Comparison of ENCODE assay signal across 10 mouse cellular contexts in the genomic region with DNA sequence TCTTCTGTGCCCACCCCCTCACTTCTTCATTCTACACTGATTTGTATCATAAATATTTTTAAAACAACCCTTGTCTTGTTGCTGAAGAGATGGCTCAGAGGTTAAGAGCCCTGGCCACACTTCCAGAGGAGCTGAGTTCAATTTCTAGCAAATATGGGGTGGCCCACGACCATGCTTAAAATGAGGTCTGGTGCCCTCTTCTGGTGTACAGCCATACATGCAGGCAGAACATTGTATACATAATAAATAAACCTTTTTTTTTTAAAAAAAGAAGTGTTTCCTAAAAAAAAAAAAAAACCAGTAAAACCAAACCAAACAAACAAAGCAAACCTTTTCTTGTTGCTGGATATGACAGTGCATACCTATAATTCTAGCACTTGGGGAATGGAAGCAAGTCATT.
DNase-seq lines count a peak whose midpoint lies in the region; ATAC-seq and TF ChIP-seq lines count a peak whose summit lies in the region.
"Had no signal": no experiment of that assay in that cellular context is flagged by ENCODE, and none has a peak within 500 bp of the region (broad histone marks: within the 10 kb centered on the region; RNA-seq: fewer than 3 reads in every experiment).

No protein-coding gene starts in this region.

- no peak for TF ChIP-seq POLR2A in brain, embryonic 14.5 days (IDR thresholded peaks at IDR 0.05; ENCODE audit: borderline replicate concordance, extremely low read depth, insufficient read depth, insufficient read length, poor library complexity, severe bottlenecking)

- no peak overlapping the region for H3K9ac ChIP-seq in hindbrain, embryonic 14.5 days
- H3K9ac ChIP-seq: embryonic facial prominence, embryonic 12.5 days; limb, embryonic 12.5 days had no signal

- no peak overlapping the region for H3K4me2 ChIP-seq in hindbrain, embryonic 14.5 days (replicated peaks)
- H3K4me2 ChIP-seq: embryonic facial prominence, embryonic 12.5 days; limb, embryonic 12.5 days had no signal

- H3K9me3 ChIP-seq in hindbrain, embryonic 10.5 days = no peaks in the 10 kb centered on the region
- no peaks in the 10 kb centered on the region for H3K9me3 ChIP-seq in hindbrain, embryonic 14.5 days (ENCODE audit: control insufficient read depth, low read length)
- H3K9me3 ChIP-seq in E14TG2a.4 (ENCODE audit: low read length) = no peaks in the 10 kb centered on the region
- H3K9me3 ChIP-seq: embryonic facial prominence, embryonic 12.5 days; limb, embryonic 12.5 days had no signal

- TF ChIP-seq CTCF in E14TG2a.4 (conservative IDR thresholded peaks at IDR 0.05; ENCODE audit: low read length) = peak; percentile 54
- peak; percentile 58; the same call in 1 of the 2 replicates for TF ChIP-seq CTCF in brain, embryonic 14.5 days (IDR thresholded peaks at IDR 0.05; ENCODE audit: borderline replicate concordance, extremely low read depth, insufficient read depth, insufficient read length)

- H3K4me3 ChIP-seq in hindbrain, embryonic 10.5 days = no peak overlapping the region
- H3K4me3 ChIP-seq in hindbrain, embryonic 14.5 days (replicated peaks; ENCODE audit: low read length) = no peak overlapping the region
- H3K4me3 ChIP-seq in E14TG2a.4 (replicated peaks; ENCODE audit: low read length) = no peak overlapping the region
- H3K4me3 ChIP-seq: embryonic facial prominence, embryonic 12.5 days; limb, embryonic 12.5 days had no signal

- no peak overlapping the region for H3K27ac ChIP-seq in hindbrain, embryonic 10.5 days
- H3K27ac ChIP-seq in hindbrain, embryonic 14.5 days = no peak overlapping the region
- H3K27ac ChIP-seq: embryonic facial prominence, embryonic 12.5 days; limb, embryonic 12.5 days had no signal

- DNase-seq in hindbrain, embryonic 10.5 days (ENCODE audit: low spot score) = peak; percentile 10
- no peak for DNase-seq in hindbrain, embryonic 14.5 days (ENCODE audit: low spot score)
- peak; percentile 57 for DNase-seq in brain, embryonic 14.5 days (ENCODE audit: low read depth)
- peak; percentile 32 to 38 for DNase-seq in kidney, postnatal 36 days
- DNase-seq in frontal cortex, postnatal 10 days (ENCODE audit: low spot score in 2 of 2) = no peak
- DNase-seq in c-Kit-positive CD71-positive TER-119-positive erythroid progenitor cells, embryonic 14.5 days (ENCODE audit: low spot score) = no peak
- no peak for DNase-seq in layer of hippocampus, postnatal 25 days (ENCODE audit: extremely low spot score in 1 of 2, low spot score in 1 of 2)

- no peaks in the 10 kb centered on the region for H3K36me3 ChIP-seq in hindbrain, embryonic 10.5 days
- H3K36me3 ChIP-seq in hindbrain, embryonic 14.5 days (replicated peaks; ENCODE audit: control insufficient read depth, insufficient read depth) = no peaks in the 10 kb centered on the region
- no peaks in the 10 kb centered on the region for H3K36me3 ChIP-seq in E14TG2a.4 (ENCODE audit: insufficient read depth, low read length)
- H3K36me3 ChIP-seq: embryonic facial prominence, embryonic 12.5 days; limb, embryonic 12.5 days had no signal

- 39% methylated on average over 1 of the region's 1 CpGs for WGBS in hindbrain, embryonic 10.5 days
- WGBS in hindbrain, embryonic 14.5 days = 24% methylated on average over 1 of the region's 1 CpGs

- H3K27me3 ChIP-seq in hindbrain, embryonic 10.5 days (ENCODE audit: insufficient read depth, poor library complexity, severe bottlenecking) = no peaks in the 10 kb centered on the region
- no peaks in the 10 kb centered on the region for H3K27me3 ChIP-seq in hindbrain, embryonic 14.5 days (ENCODE audit: control insufficient read depth, insufficient read depth, low read length)
- no peaks in the 10 kb centered on the region for H3K27me3 ChIP-seq in E14TG2a.4 (ENCODE audit: insufficient read depth, low read length)
- H3K27me3 ChIP-seq: embryonic facial prominence, embryonic 12.5 days; limb, embryonic 12.5 days had no signal

- no peaks in the 10 kb centered on the region for H3K4me1 ChIP-seq in hindbrain, embryonic 10.5 days (replicated peaks)
- 0 out of 2 replicates have a peak, but pooled peaks cover 5% of the 10 kb centered on the region for H3K4me1 ChIP-seq in hindbrain, embryonic 14.5 days (replicated peaks; ENCODE audit: control insufficient read depth, insufficient read depth, low read length)
- 0 out of 2 replicates have a peak, but pooled peaks cover 4% of the 10 kb centered on the region for H3K4me1 ChIP-seq in E14TG2a.4 (replicated peaks; ENCODE audit: low read depth, low read length)
- H3K4me1 ChIP-seq: embryonic facial prominence, embryonic 12.5 days; limb, embryonic 12.5 days had no signal

- no peak for ATAC-seq in hindbrain, embryonic 14.5 days (ENCODE audit: low FRiP score)

Comparison
In these comparisons a context has a peak if more than half of its experiments do, and no peak if none do; other contexts are left out.
1. DNase-seq: peak in hindbrain, embryonic 10.5 days (single experiment), brain, embryonic 14.5 days (single experiment) and kidney, postnatal 36 days (2 of 2); none in hindbrain, embryonic 14.5 days (single experiment), frontal cortex, postnatal 10 days (0 of 2), c-Kit-positive CD71-positive TER-119-positive erythroid progenitor cells, embryonic 14.5 days (single experiment) and layer of hippocampus, postnatal 25 days (0 of 2).